8 mouse cellular contexts compared by ENCODE assay signal in genomic region chr6:90703782-90704181, GRCm38 (mm10).
DNase-seq lines count a peak whose midpoint lies in the region; ATAC-seq lines count a peak whose summit lies in the region.

No protein-coding gene starts in this region.

- ATAC-seq in heart, embryonic 16.5 days (replicated peaks; ENCODE audit: extremely low read depth, insufficient read depth, low FRiP score), result no peak
- ATAC-seq in embryonic facial prominence, embryonic 15.5 days (ENCODE audit: insufficient number of reproducible peaks, low FRiP score, low TSS enrichment, low read depth), result no peak
- peak; percentile 5; the same call in 1 of the 2 replicates for ATAC-seq in midbrain, embryonic 13.5 days
- no peak for ATAC-seq in inflammation-experienced regulatory T-cells, adult 6 months

- peak overlapping the region; percentile 70 for H3K9ac ChIP-seq in heart, embryonic 16.5 days (ENCODE audit: low read length)
- no peak overlapping the region for H3K9ac ChIP-seq in embryonic facial prominence, embryonic 15.5 days
- no peak overlapping the region for H3K9ac ChIP-seq in midbrain, embryonic 13.5 days (replicated peaks)

- peak overlapping the region; percentile 39 for H3K4me2 ChIP-seq in heart, embryonic 16.5 days (ENCODE audit: low read depth, low read length)
- H3K4me2 ChIP-seq in embryonic facial prominence, embryonic 15.5 days (replicated peaks), result no peak overlapping the region
- H3K4me2 ChIP-seq in midbrain, embryonic 13.5 days (replicated peaks), result no peak overlapping the region

- no peaks in the 10 kb centered on the region for H3K36me3 ChIP-seq in heart, embryonic 16.5 days (ENCODE audit: control insufficient read depth, insufficient read depth)
- no peaks in the 10 kb centered on the region for H3K36me3 ChIP-seq in embryonic facial prominence, embryonic 15.5 days
- no peaks in the 10 kb centered on the region for H3K36me3 ChIP-seq in midbrain, embryonic 13.5 days

- H3K4me3 ChIP-seq in heart, embryonic 16.5 days (ENCODE audit: low read length), result no peak overlapping the region
- H3K4me3 ChIP-seq in embryonic facial prominence, embryonic 15.5 days (replicated peaks), result no peak overlapping the region
- no peak overlapping the region for H3K4me3 ChIP-seq in midbrain, embryonic 13.5 days (replicated peaks)

- DNase-seq in heart, adult 18-20 months, result no peak
- DNase-seq in kidney, postnatal 36 days, result peak; percentile 24 to 51
- DNase-seq in thymus, postnatal 36 days, result no peak
- no peak for DNase-seq in cerebellum, adult 9-10 months

- H3K27me3 ChIP-seq in heart, embryonic 16.5 days (ENCODE audit: control insufficient read depth, insufficient read depth, low read length), result no peaks in the 10 kb centered on the region
- no peaks in the 10 kb centered on the region for H3K27me3 ChIP-seq in embryonic facial prominence, embryonic 15.5 days
- no peaks in the 10 kb centered on the region for H3K27me3 ChIP-seq in midbrain, embryonic 13.5 days

- H3K9me3 ChIP-seq in heart, embryonic 16.5 days (replicated peaks; ENCODE audit: control insufficient read depth, low read length), result no peaks in the 10 kb centered on the region
- no peaks in the 10 kb centered on the region for H3K9me3 ChIP-seq in embryonic facial prominence, embryonic 15.5 days (replicated peaks)
- no peaks in the 10 kb centered on the region for H3K9me3 ChIP-seq in midbrain, embryonic 13.5 days

- peak overlapping the region; percentile 94 for H3K27ac ChIP-seq in heart, embryonic 16.5 days (ENCODE audit: low read length)
- H3K27ac ChIP-seq in embryonic facial prominence, embryonic 15.5 days (replicated peaks), result peak overlapping the region; percentile 69
- H3K27ac ChIP-seq in midbrain, embryonic 13.5 days, result peak overlapping the region; percentile 69

- WGBS in heart, embryonic 16.5 days, result 31% methylated on average over 2 of the region's 2 CpGs
- WGBS in embryonic facial prominence, embryonic 15.5 days, result 56% methylated on average over 2 of the region's 2 CpGs
- WGBS in midbrain, embryonic 13.5 days, result 77% methylated on average over 2 of the region's 2 CpGs

- peaks cover 100% of the 10 kb centered on the region for H3K4me1 ChIP-seq in heart, embryonic 16.5 days (ENCODE audit: control insufficient read depth, insufficient read depth, low read length)
- H3K4me1 ChIP-seq in embryonic facial prominence, embryonic 15.5 days, result peaks cover 92% of the 10 kb centered on the region
- H3K4me1 ChIP-seq in midbrain, embryonic 13.5 days (replicated peaks), result peaks cover 80% of the 10 kb centered on the region

Comparison
In these comparisons a context has a peak if more than half of its experiments do, and no peak if none do; other contexts are left out.
1. DNase-seq: peak in kidney, postnatal 36 days (2 of 2); none in heart, adult 18-20 months (0 of 2), thymus, postnatal 36 days (0 of 2) and cerebellum, adult 9-10 months (single experiment).
2. Peak in every context shown above with its lines, with median percentiles within 50 percentile points of each other: H3K27ac ChIP-seq.